Mouse (Mus musculus) duodenum, adult 2 months (tissue): ENCODE data around the gene H2-Q2. TPM values are rescaled to one million over a fixed set of nuclear protein-coding genes. Genes with fewer than 3 reads are reported as not detected.

Experiments used
- polyA plus RNA-seq: library from polyadenylated mRNA; depleted of rRNA; stranded (reverse); fragments of >200 nt; gene quantifications from 2 replicates; pipeline ENCODE4 v1.2.3, GENCODE M21; 2012; ENCODE audit warnings: low replicate concordance; rRNA removed

Gene H2-Q2
- polyA plus RNA-seq = 350 and 1,003 TPM in 2 replicates

DNA sequence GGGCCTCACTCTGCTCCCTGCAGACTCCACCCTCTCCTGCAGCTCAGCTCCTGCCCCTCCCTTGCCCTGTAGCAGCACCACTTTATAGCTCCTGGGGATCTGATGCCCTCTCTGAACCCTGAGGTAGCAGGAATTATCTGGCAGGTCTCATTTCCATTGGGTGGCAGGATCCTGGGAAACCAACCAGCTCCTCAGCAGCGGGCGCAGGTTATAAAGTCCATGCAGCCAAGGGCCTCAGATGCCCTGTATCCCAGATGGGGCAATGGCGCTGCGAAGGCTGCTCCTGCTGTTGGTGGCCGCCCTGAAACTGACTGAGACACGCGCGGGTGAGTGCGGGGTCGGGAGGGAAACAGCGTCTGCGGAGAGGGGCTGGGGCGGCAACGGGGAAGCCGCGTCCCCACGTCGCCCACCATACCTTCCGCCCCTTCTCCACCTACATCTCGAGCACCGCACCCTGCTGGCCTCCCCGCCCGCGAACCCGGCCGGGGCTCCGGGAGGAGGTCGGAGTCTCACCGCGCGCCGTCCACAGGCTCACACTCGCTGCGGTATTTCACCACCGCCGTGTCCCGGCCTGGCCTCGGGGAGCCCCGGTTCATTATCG is at the start of gene H2-Q2:
Gene H2-Q2, plus strand, starts transcription at position 172 of the 601 bp plus-strand sequence.

GRCm38 (mm10) chr17:35320327-35321081 is 21.5 kb upstream of the H2-Q2 start, which contains the start of gene H2-Q1:
TSS of gene H2-Q1 (plus strand) at chr17:35320405.

DNA sequence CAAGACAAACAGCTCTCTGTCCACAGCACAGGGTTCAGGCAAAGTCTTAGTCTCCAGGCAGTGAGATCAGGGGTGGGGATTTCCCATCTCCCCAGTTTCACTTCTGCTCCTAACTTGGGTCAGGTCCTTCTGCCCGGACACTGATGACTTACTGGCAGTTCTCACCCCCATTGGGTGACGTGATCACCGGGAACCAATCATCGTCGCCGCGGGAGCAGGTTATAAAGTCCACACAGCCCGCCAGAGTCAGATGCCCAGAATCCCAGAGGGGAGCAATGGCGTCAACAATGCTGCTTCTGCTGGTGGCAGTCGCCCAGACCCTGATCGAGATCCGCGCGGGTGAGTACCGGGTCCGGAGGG is 37.3 kb downstream of the H2-Q2 start, which contains the start of gene H2-Q4:
Gene H2-Q4, plus strand, starts transcription at position 249 of the 360 bp plus-strand sequence.

Other genes with a start within 250 kb of the H2-Q2 start
- not detected in 2 replicates for gene Ly6g5c, start 234.0 kb upstream of the H2-Q2 start, polyA plus RNA-seq
- gene Ly6g5b, start 226.8 kb upstream of the H2-Q2 start, polyA plus RNA-seq = 1.7 TPM in 2 replicates
- gene Gpank1, start 220.8 kb upstream of the H2-Q2 start, polyA plus RNA-seq = 15.1 and 26.1 TPM in 2 replicates
- gene Csnk2b, start 220.2 kb upstream of the H2-Q2 start, polyA plus RNA-seq = 334 and 557 TPM in 2 replicates
- 21.5 and 30.6 TPM in 2 replicates for gene D17H6S53E, start 215.9 kb upstream of the H2-Q2 start, polyA plus RNA-seq
- gene Apom, start 210.2 kb upstream of the H2-Q2 start, polyA plus RNA-seq = 0.25 TPM in 2 replicates
- gene Bag6, start 207.1 kb upstream of the H2-Q2 start, polyA plus RNA-seq = 179 and 180 TPM in 2 replicates
- 388 and 529 TPM in 2 replicates for gene Prrc2a, start 177.3 kb upstream of the H2-Q2 start, polyA plus RNA-seq
- gene Aif1, start 166.2 kb upstream of the H2-Q2 start, polyA plus RNA-seq = 0.76 TPM in 1 of 2 replicates, not detected in the other
- gene Lst1, start 153.8 kb upstream of the H2-Q2 start, polyA plus RNA-seq = 6.5 and 24.6 TPM in 2 replicates
- gene Ltb, start 147.8 kb upstream of the H2-Q2 start, polyA plus RNA-seq = 6.3 and 41.5 TPM in 2 replicates
- gene Tnf, start 140.2 kb upstream of the H2-Q2 start, polyA plus RNA-seq = 1.5 and 1.8 TPM in 2 replicates
- gene Lta, start 136.9 kb upstream of the H2-Q2 start, polyA plus RNA-seq = 0.70 and 1.1 TPM in 2 replicates
- gene Gm16181, start 121.4 kb upstream of the H2-Q2 start, polyA plus RNA-seq = not detected in 2 replicates
- 2.2 and 3.7 TPM in 2 replicates for gene Atp6v1g2, start 108.6 kb upstream of the H2-Q2 start, polyA plus RNA-seq
- gene Nfkbil1, start 106.5 kb upstream of the H2-Q2 start, polyA plus RNA-seq = 27.0 and 39.7 TPM in 2 replicates
- 147 and 156 TPM in 2 replicates for gene Ddx39b, start 100.5 kb upstream of the H2-Q2 start, polyA plus RNA-seq
- 447 and 1,433 TPM in 2 replicates for gene H2-D1, start 79.5 kb upstream of the H2-Q2 start, polyA plus RNA-seq
- gene H2-Q1, start 21.8 kb upstream of the H2-Q2 start, polyA plus RNA-seq = 28.5 and 65.5 TPM in 2 replicates
- 97.7 and 164 TPM in 2 replicates for gene H2-Q4, start 37.4 kb downstream of the H2-Q2 start, polyA plus RNA-seq
- 16.0 and 40.0 TPM in 2 replicates for gene H2-Q6, start 82.6 kb downstream of the H2-Q2 start, polyA plus RNA-seq
- gene H2-Q7, start 96.9 kb downstream of the H2-Q2 start, polyA plus RNA-seq = 49.5 and 117 TPM in 2 replicates
- 11.4 and 14.5 TPM in 2 replicates for gene H2-Q10, start 127.8 kb downstream of the H2-Q2 start, polyA plus RNA-seq
- not detected in 2 replicates for gene Pou5f1, start 163.8 kb downstream of the H2-Q2 start, polyA plus RNA-seq
- 8.0 and 16.7 TPM in 2 replicates for gene Tcf19, start 174.6 kb downstream of the H2-Q2 start, polyA plus RNA-seq
- gene Cchcr1, start 174.9 kb downstream of the H2-Q2 start, polyA plus RNA-seq = 3.4 TPM in 2 replicates
- 0.39 TPM in 1 of 2 replicates, not detected in the other for gene Psors1c2, start 191.0 kb downstream of the H2-Q2 start, polyA plus RNA-seq
- gene Cdsn, start 209.9 kb downstream of the H2-Q2 start, polyA plus RNA-seq = 0.71 and 1.6 TPM in 2 replicates
- not detected in 2 replicates for gene 2300002M23Rik, start 225.2 kb downstream of the H2-Q2 start, polyA plus RNA-seq